Mouse (Mus musculus): ENCODE measurements around the gene Usp17lc. TPM values are rescaled to one million over a fixed set of nuclear protein-coding genes. Genes with fewer than 3 reads are reported as not detected.
"Not testable (repeated sequence)": the region's sequence is repeated elsewhere in the genome, so short reads cannot be mapped to it uniquely, and the experiment has no call there.

Usp17lc gene
- polyA plus RNA-seq (2012; fragmentation: generic; extraction: Trizol) = 0.08 TPM
- long read RNA-seq, experiment 1 = 0 reads
- long read RNA-seq, experiment 2 = 0 reads

DNA sequence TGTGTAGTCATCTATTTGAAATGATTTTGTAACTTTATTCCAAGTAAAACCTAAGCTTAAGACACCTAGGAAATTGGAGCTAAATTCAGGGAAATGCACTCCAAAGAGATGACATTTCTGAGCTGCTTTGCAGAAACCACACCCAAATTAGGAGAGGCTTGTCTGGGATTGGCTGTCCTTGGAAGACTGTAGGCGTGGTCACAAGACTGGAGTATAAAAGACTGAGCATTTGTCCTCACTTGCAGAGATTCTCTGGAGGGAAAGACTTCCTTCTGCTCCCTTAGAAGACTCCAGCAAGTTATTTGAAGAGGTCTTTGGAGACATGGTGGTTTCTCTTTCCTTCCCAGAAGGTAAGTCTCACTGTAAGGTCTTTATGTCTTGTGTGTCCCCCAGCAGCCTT is at the start of gene Usp17lc:
Gene Usp17lc (plus strand): TSS at position 301 of the 400 bp plus-strand sequence.
- not testable (repeated sequence) for H3K79me3 ChIP-seq (ENCODE audit: low read depth); H3K27me3 ChIP-seq (ENCODE audit: control insufficient read depth, insufficient read depth, insufficient read length); H3ac ChIP-seq (ENCODE audit: control insufficient read depth, insufficient read length, low read depth); H3K36me3 ChIP-seq (ENCODE audit: control insufficient read depth, insufficient read depth); H3K4me3 ChIP-seq (ENCODE audit: insufficient read depth, poor library complexity, severe bottlenecking); H3K79me2 ChIP-seq (ENCODE audit: control insufficient read depth, insufficient read depth)

- Histone ChIP-seq H3K79me2 (ENCODE audit: control insufficient read depth, insufficient read depth) (no peaks in the 10 kb centered on the region), H3K4me3 (ENCODE audit: insufficient read depth, poor library complexity, severe bottlenecking) (no peak within 1 kb of the TSS), H3ac (ENCODE audit: control insufficient read depth, insufficient read length, low read depth) (no peak within 1 kb of the TSS), H3K36me3 (ENCODE audit: control insufficient read depth, insufficient read depth) (no peaks in the 10 kb centered on the region), H3K79me3 (ENCODE audit: low read depth) (no peaks in the 10 kb centered on the region), H3K27me3 (ENCODE audit: control insufficient read depth, insufficient read depth, insufficient read length) (no peaks in the 10 kb centered on the region)
- no peak for TF ChIP-seq CEBPB (IDR thresholded peaks at IDR 0.05; ENCODE audit: low read depth)
- no peak for TF ChIP-seq USF1 (IDR thresholded peaks at IDR 0.05; ENCODE audit: low read depth)
- TF ChIP-seq FOSL1 (IDR thresholded peaks at IDR 0.05; ENCODE audit: insufficient read depth, low read length, poor library complexity, severe bottlenecking) = no peak
- no peak for TF ChIP-seq MAX (IDR thresholded peaks at IDR 0.05)
- TF ChIP-seq MYOG (IDR thresholded peaks at IDR 0.05; ENCODE audit: control insufficient read depth, extremely low read depth, insufficient read length) = no peak
- no peak for TF ChIP-seq CTCF (IDR thresholded peaks at IDR 0.05; ENCODE audit: control insufficient read depth, insufficient read depth, insufficient read length)
- no peak for TF ChIP-seq MYOD1 (IDR thresholded peaks at IDR 0.05; ENCODE audit: control insufficient read depth, insufficient read length, low read depth)
Measured at GRCm38 (mm10) chr7:103386077-103386476, 28.8 kb upstream of the Usp17lc start, which contains the start of gene Olfr603. Gene Olfr603 (minus strand): TSS chr7:103386177.

- no peak overlapping the region for H3ac ChIP-seq (ENCODE audit: control insufficient read depth, insufficient read length, low read depth)
- no peak for TF ChIP-seq CTCF (IDR thresholded peaks at IDR 0.05; ENCODE audit: control insufficient read depth, insufficient read depth, insufficient read length)
- no peaks in the 10 kb centered on the region for H3K79me3 ChIP-seq (ENCODE audit: low read depth)
- H3K27me3 ChIP-seq (ENCODE audit: control insufficient read depth, insufficient read depth, insufficient read length) = no peaks in the 10 kb centered on the region
- no peaks in the 10 kb centered on the region for H3K79me2 ChIP-seq (ENCODE audit: control insufficient read depth, insufficient read depth)
- no peak overlapping the region for H3K4me3 ChIP-seq (ENCODE audit: insufficient read depth, poor library complexity, severe bottlenecking)
- no peaks in the 10 kb centered on the region for H3K36me3 ChIP-seq (ENCODE audit: control insufficient read depth, insufficient read depth)
Measured at GRCm38 (mm10) chr7:103397758-103398157, 17.1 kb upstream of the Usp17lc start.

DNA sequence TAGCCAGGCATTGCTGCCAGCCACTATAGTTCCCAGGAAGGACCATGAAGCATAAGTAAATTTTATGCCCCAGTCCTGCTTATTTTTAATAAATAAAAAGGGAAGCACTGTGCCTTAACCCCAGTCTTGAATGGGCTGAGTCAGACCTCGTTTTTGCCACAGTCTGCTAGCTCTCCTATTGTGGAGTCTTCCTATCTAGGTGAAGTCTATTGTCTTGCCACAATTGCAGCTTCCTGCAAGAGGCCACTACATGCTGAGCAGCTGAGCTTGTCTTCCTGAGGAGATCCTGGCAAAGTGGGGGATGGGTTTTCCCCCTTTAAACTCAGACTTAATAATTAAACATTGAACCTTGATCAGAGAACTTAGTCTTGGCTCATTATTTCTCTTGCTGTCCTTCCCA is 15.9 kb upstream of the Usp17lc start:
- H3K79me3 ChIP-seq (ENCODE audit: low read depth) = no peaks in the 10 kb centered on the region
- no peaks in the 10 kb centered on the region for H3K79me2 ChIP-seq (ENCODE audit: control insufficient read depth, insufficient read depth)
- no peak overlapping the region for H3ac ChIP-seq (ENCODE audit: control insufficient read depth, insufficient read length, low read depth)
- H3K36me3 ChIP-seq (ENCODE audit: control insufficient read depth, insufficient read depth) = no peaks in the 10 kb centered on the region
- no peak for TF ChIP-seq USF1 (IDR thresholded peaks at IDR 0.05; ENCODE audit: low read depth)
- TF ChIP-seq CTCF (IDR thresholded peaks at IDR 0.05; ENCODE audit: control insufficient read depth, insufficient read depth, insufficient read length) = no peak
- no peak for TF ChIP-seq MYOG (IDR thresholded peaks at IDR 0.05; ENCODE audit: control insufficient read depth, extremely low read depth, insufficient read length)
- no peak for TF ChIP-seq FOSL1 (IDR thresholded peaks at IDR 0.05; ENCODE audit: insufficient read depth, low read length, poor library complexity, severe bottlenecking)
- no peak for TF ChIP-seq CEBPB (IDR thresholded peaks at IDR 0.05; ENCODE audit: low read depth)
- no peak for TF ChIP-seq MAX (IDR thresholded peaks at IDR 0.05)
- TF ChIP-seq MYOD1 (IDR thresholded peaks at IDR 0.05; ENCODE audit: control insufficient read depth, insufficient read length, low read depth) = no peak
- H3K4me3 ChIP-seq (ENCODE audit: insufficient read depth, poor library complexity, severe bottlenecking) = no peak overlapping the region
- no peaks in the 10 kb centered on the region for H3K27me3 ChIP-seq (ENCODE audit: control insufficient read depth, insufficient read depth, insufficient read length)

DNA sequence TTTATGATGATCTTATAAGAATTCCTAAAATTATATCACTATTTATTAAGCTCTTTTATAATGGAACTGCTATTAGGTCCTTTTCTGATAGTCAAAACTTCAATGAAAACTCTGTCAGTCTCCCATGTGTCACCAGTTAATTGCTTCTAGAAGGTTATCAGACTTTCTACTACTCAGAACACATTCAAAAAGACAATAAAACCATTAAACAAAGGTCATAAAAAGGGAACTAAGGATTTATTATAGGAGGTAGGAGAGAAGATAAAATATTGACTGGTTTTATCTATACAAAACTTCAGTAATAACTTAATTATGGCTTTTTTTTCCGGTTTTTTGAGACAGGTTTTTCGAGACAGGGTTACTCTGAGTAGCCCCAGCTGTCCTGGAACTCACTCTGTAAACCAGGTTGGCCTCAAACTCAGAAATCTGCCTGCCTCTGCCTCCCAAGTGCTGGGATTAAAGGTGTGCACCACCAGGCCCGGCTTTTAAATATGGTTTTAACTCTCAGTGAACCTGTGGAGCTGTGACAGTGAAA is 8.3 kb upstream of the Usp17lc start:
- not testable (repeated sequence) for H3K79me3 ChIP-seq (ENCODE audit: low read depth); H3K36me3 ChIP-seq (ENCODE audit: control insufficient read depth, insufficient read depth); H3K79me2 ChIP-seq (ENCODE audit: control insufficient read depth, insufficient read depth); H3K27me3 ChIP-seq (ENCODE audit: control insufficient read depth, insufficient read depth, insufficient read length); H3K4me3 ChIP-seq (ENCODE audit: insufficient read depth, poor library complexity, severe bottlenecking); H3ac ChIP-seq (ENCODE audit: control insufficient read depth, insufficient read length, low read depth)

GRCm38 (mm10) chr7:103445339-103445738 is 30.5 kb downstream of the Usp17lc start, which contains the start of gene Olfr605:
Gene Olfr605 (minus strand): TSS chr7:103445439.
- Histone ChIP-seq H3ac (ENCODE audit: control insufficient read depth, insufficient read length, low read depth) (no peak within 1 kb of the TSS), H3K27me3 (ENCODE audit: control insufficient read depth, insufficient read depth, insufficient read length) (no peaks in the 10 kb centered on the region), H3K79me3 (ENCODE audit: low read depth) (no peaks in the 10 kb centered on the region), H3K36me3 (ENCODE audit: control insufficient read depth, insufficient read depth) (no peaks in the 10 kb centered on the region), H3K4me3 (ENCODE audit: insufficient read depth, poor library complexity, severe bottlenecking) (no peak within 1 kb of the TSS), H3K79me2 (ENCODE audit: control insufficient read depth, insufficient read depth) (no peaks in the 10 kb centered on the region)
- TF ChIP-seq CTCF (IDR thresholded peaks at IDR 0.05; ENCODE audit: control insufficient read depth, insufficient read depth, insufficient read length) (no peak), CEBPB (IDR thresholded peaks at IDR 0.05; ENCODE audit: low read depth) (no peak), USF1 (IDR thresholded peaks at IDR 0.05; ENCODE audit: low read depth) (no peak)

DNA sequence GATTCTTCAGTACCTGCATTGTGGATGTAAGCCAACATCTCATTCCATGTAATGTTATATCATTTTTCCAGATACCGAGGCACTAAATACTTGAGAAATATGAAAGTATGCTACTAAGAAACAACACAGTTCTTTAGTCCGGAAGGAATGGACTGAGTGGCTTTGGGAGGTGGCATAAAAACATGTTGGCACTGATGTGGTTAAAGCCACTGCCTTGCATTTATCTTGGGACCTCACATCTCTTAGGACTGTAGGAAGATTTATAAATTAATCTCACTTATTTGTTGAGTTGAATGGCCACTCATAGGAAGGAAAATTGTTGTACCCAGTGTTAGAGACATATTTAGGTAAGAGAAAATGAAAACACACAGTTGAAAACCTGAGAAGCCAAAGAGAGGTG is 33.9 kb downstream of the Usp17lc start, which contains the start of gene Olfr606:
Gene Olfr606 (plus strand): TSS at position 301 of the 400 bp plus-strand sequence.
- H3K4me3 ChIP-seq (ENCODE audit: insufficient read depth, poor library complexity, severe bottlenecking) = no peak within 1 kb of the TSS
- H3K79me3 ChIP-seq (ENCODE audit: low read depth) = no peaks in the 10 kb centered on the region
- no peak within 1 kb of the TSS for H3ac ChIP-seq (ENCODE audit: control insufficient read depth, insufficient read length, low read depth)
- H3K36me3 ChIP-seq (ENCODE audit: control insufficient read depth, insufficient read depth) = no peaks in the 10 kb centered on the region
- no peaks in the 10 kb centered on the region for H3K27me3 ChIP-seq (ENCODE audit: control insufficient read depth, insufficient read depth, insufficient read length)
- TF ChIP-seq MAX (IDR thresholded peaks at IDR 0.05) (no peak), FOSL1 (IDR thresholded peaks at IDR 0.05; ENCODE audit: insufficient read depth, low read length, poor library complexity, severe bottlenecking) (no peak)
- no peaks in the 10 kb centered on the region for H3K79me2 ChIP-seq (ENCODE audit: control insufficient read depth, insufficient read depth)
